Mouse (Mus musculus) heart, adult 8-10 months (tissue): ENCODE measurements at regions not wholly inside any gene's neighbourhood (a gene's known extent, or its start where the extent isn't known, plus 50 kb on each side); places are given as distances from the start of the nearest gene placed in this dataset.

Experiments
- DNase-seq: peaks from one replicate; pipeline ENCODE4 v3.0.0; 2022; ENCODE audit warnings: low spot score

DNA sequence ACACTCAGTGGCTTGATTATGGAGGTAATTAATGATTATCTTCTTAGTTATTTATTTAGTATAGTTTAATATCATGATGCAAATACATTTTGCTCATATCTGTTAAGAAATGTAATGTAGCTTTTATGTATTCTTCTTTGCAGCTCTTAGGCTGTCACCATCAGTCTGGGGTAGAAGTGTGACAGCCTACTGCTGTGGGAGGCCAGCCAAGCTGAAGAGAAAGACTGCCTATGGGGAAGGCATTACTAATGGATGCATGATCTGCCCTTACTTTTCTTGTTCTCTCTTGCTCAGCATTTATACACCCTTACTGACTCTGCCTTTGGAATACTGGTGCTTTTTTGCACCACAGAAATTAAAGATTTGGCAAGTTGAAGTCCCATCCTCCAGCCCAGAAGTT is 362.8 kb upstream of the Stxbp6 start:
- no peak for DNase-seq

DNA sequence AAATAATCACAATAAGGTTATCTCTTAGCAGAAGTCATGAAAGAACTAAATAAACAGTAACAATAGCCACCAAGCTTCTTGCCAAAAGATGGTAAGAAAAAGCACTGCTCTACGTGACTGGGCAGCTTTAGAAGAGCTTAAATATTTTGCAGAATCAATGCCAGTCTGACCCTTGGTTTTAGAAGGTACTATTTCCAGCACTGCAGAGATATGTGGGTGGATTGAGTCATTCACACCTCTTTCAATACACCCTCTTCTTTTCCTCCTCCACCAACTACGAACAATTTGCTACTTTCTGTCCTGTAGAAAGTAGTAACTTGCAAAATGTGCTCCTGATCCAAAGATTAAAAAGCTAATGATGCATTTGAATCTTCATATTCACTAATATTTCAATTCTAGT is 324.9 kb upstream of the Stxbp6 start:
- DNase-seq, result no peak

GRCm38 (mm10) chr12:45384864-45385263 is 310.4 kb upstream of the Stxbp6 start:
- no peak for DNase-seq
